Comparison of ENCODE assay signal across 9 mouse cellular contexts in the genomic region with DNA sequence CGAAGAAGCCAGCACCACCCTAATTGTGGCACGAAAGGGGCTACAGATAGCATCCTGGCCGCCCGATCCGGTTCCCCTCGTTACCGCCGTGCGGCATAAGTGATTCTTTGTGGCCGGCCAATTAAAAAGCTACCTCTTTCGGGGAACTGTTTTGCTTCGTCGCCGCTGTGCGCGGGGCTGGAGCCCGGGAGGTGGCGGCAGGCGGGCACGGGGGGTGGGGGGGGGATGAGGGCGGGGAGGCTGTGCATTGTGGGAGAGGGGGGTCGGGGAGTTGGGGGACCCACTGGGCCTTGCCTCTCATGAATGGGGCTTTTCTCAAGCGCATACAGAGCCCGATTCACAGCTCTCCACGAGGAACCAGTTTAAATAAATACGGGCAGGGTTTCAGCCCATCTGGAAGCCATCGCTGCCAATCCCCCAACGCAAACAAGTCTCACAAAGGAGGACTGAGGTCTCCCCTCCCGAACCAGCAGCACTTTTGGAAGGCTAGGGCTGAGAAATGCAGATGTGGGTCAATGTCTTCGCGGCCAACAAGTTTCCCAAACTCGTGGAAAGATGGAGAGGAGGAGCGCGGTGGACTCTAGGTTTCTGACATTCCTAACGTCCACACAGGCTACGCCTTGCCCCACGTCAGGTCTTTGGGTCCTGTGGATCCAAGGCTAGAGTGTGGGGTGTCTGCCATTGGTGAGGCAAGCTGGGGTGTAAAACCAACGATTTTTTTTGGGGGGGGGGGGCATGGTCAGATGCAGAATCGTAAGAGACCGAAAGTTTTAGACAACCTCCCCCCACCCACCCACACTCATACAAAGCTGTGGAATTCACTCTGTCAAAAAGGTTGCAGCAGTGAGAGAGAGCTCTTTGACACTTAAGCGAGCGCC. TPM values are rescaled to one million over a fixed set of nuclear protein-coding genes. Genes with fewer than 3 reads are reported as not detected.
DNase-seq lines count a peak whose midpoint lies in the region; ATAC-seq lines count a peak whose summit lies in the region.
"Had no signal": no experiment of that assay in that cellular context is flagged by ENCODE, and none has a peak within 500 bp of the region (broad histone marks: within the 10 kb centered on the region; RNA-seq: fewer than 3 reads in every experiment).

No protein-coding gene starts in this region.

- H3K4me2 ChIP-seq in hindbrain, embryonic 11.5 days (replicated peaks; ENCODE audit: low read depth, low read length): peak overlapping the region; percentile 53
- peak overlapping the region; percentile 14; the same call in 1 of the 2 replicates for H3K4me2 ChIP-seq in liver, embryonic 13.5 days

- H3K27me3 ChIP-seq in heart, embryonic 10.5 days (ENCODE audit: insufficient read depth, poor library complexity, severe bottlenecking): peaks cover 70% of the 10 kb centered on the region
- H3K27me3 ChIP-seq in hindbrain, embryonic 11.5 days (ENCODE audit: control insufficient read depth, insufficient read depth, low read length): peaks cover 2% of the 10 kb centered on the region; the same call in 1 of the 2 replicates
- peaks cover 100% of the 10 kb centered on the region for H3K27me3 ChIP-seq in liver, embryonic 13.5 days

- H3K4me3 ChIP-seq in heart, embryonic 10.5 days: peak overlapping the region; percentile 72
- peak overlapping the region; percentile 23 for H3K4me3 ChIP-seq in brown adipose tissue, adult 24 weeks (ENCODE audit: insufficient read depth, low read depth, low read length)
- peak overlapping the region; percentile 42 for H3K4me3 ChIP-seq in hindbrain, embryonic 11.5 days (ENCODE audit: low read depth, low read length)
- H3K4me3 ChIP-seq in liver, embryonic 13.5 days (replicated peaks): peak overlapping the region; percentile 13; the same call in 1 of the 2 replicates

- peaks cover 23% of the 10 kb centered on the region for H3K36me3 ChIP-seq in heart, embryonic 10.5 days
- H3K36me3 ChIP-seq in hindbrain, embryonic 11.5 days (ENCODE audit: control insufficient read depth, insufficient read depth, low read length): no peaks in the 10 kb centered on the region
- no peaks in the 10 kb centered on the region for H3K36me3 ChIP-seq in liver, embryonic 13.5 days

- peaks cover 66% of the 10 kb centered on the region for H3K4me1 ChIP-seq in heart, embryonic 10.5 days
- H3K4me1 ChIP-seq in brown adipose tissue, adult 24 weeks (ENCODE audit: control insufficient read depth, insufficient read depth, insufficient read length, low read length): peaks cover 15% of the 10 kb centered on the region; the same call in 1 of the 2 replicates
- H3K4me1 ChIP-seq in hindbrain, embryonic 11.5 days (replicated peaks; ENCODE audit: control insufficient read depth, insufficient read depth, low read length): peaks cover 16% of the 10 kb centered on the region
- H3K4me1 ChIP-seq in liver, embryonic 13.5 days (replicated peaks): peaks cover 13% of the 10 kb centered on the region

- WGBS in heart, embryonic 10.5 days: 1% methylated on average over 41 of the region's 42 CpGs
- WGBS in hindbrain, embryonic 11.5 days: under 1% methylated on average over 40 of the region's 42 CpGs
- WGBS in liver, embryonic 13.5 days (ENCODE audit: insufficient replicate concordance): 1% methylated on average over 42 of the region's 42 CpGs

- peak; percentile 58 for ATAC-seq in hindbrain, embryonic 11.5 days (ENCODE audit: low FRiP score)
- no peak for ATAC-seq in liver, embryonic 13.5 days (ENCODE audit: low read depth)
- ATAC-seq in inflammation-experienced regulatory T-cells, adult 6 months: no peak

- H3K9ac ChIP-seq in hindbrain, embryonic 11.5 days (ENCODE audit: low read depth, low read length): peak overlapping the region; percentile 81
- no peak overlapping the region for H3K9ac ChIP-seq in liver, embryonic 13.5 days

- H3K9me3 ChIP-seq in heart, embryonic 10.5 days: no peaks in the 10 kb centered on the region
- no peaks in the 10 kb centered on the region for H3K9me3 ChIP-seq in hindbrain, embryonic 11.5 days (ENCODE audit: control insufficient read depth, low read length)
- H3K9me3 ChIP-seq in liver, embryonic 13.5 days (replicated peaks): no peaks in the 10 kb centered on the region

- no peak for DNase-seq in heart, embryonic 10.5 days (ENCODE audit: low spot score)
- DNase-seq in heart, postnatal 4 days: no peak
- DNase-seq in hindbrain, embryonic 11.5 days (ENCODE audit: low spot score): peak; percentile 74
- DNase-seq in liver, embryonic 13.5 days: no peak
- peak; percentile 34 for DNase-seq in yolk sac, embryonic 10.5 days (ENCODE audit: low spot score)
- no peak for DNase-seq in adrenal gland, postnatal 36 days

- H3K27ac ChIP-seq in heart, embryonic 10.5 days: peak overlapping the region; percentile 90
- no peak overlapping the region for H3K27ac ChIP-seq in brown adipose tissue, adult 24 weeks (replicated peaks; ENCODE audit: low read depth, low read length)
- peak overlapping the region; percentile 91 for H3K27ac ChIP-seq in hindbrain, embryonic 11.5 days (ENCODE audit: low read depth, low read length)
- no peak overlapping the region for H3K27ac ChIP-seq in liver, embryonic 13.5 days

RNA-seq across cellular contexts. Expression of gene Col2a1, which starts 2.1 kb away (rescaled TPM):
- polyA plus RNA-seq in heart, embryonic 10.5 days (2016; fragmentation: Nextera tagmentation; extraction: Ambion mirVana): 131 and 160 TPM in 2 replicates
- total RNA-seq in heart, postnatal 4 days (2021): 1 to 10 TPM; 1.1 to 1.3 TPM
- polyA plus RNA-seq in brown adipose tissue, adult 24 weeks (2012; ENCODE audit: insufficient read depth, insufficient read length, missing spikeins): not detected in 2 replicates
- 128 and 132 TPM in 2 replicates for polyA plus RNA-seq in hindbrain, embryonic 11.5 days (2014; fragmentation: Nextera tagmentation; extraction: Ambion mirVana)
- polyA plus RNA-seq in liver, embryonic 13.5 days (2015; fragmentation: Nextera tagmentation; extraction: Ambion mirVana): 0.27 and 0.28 TPM in 2 replicates
- total RNA-seq in adrenal gland, postnatal 36 days (2021): not detected
- not detected for polyA plus RNA-seq in inflammation-experienced regulatory T-cells, adult 6 months (2017; shearing (Covaris generic))
- total RNA-seq: neutrophil, adult 5-6 weeks had no signal

RNA-seq across cellular contexts. Expression of gene Tmem106c, which starts 38.4 kb away (rescaled TPM):
- 32.0 and 33.5 TPM in 2 replicates for polyA plus RNA-seq in heart, embryonic 10.5 days (2016; fragmentation: Nextera tagmentation; extraction: Ambion mirVana)
- 10 to 100 TPM; 20.5 to 20.6 TPM for total RNA-seq in heart, postnatal 4 days (2021)
- 19.7 and 33.2 TPM in 2 replicates for polyA plus RNA-seq in brown adipose tissue, adult 24 weeks (2012; ENCODE audit: insufficient read depth, insufficient read length, missing spikeins)
- polyA plus RNA-seq in hindbrain, embryonic 11.5 days (2014; fragmentation: Nextera tagmentation; extraction: Ambion mirVana): 52.0 and 59.9 TPM in 2 replicates
- 14.8 and 15.8 TPM in 2 replicates for polyA plus RNA-seq in liver, embryonic 13.5 days (2015; fragmentation: Nextera tagmentation; extraction: Ambion mirVana)
- total RNA-seq in adrenal gland, postnatal 36 days (2021): 10 to 100 TPM; 50.6 to 61.7 TPM
- polyA plus RNA-seq in inflammation-experienced regulatory T-cells, adult 6 months (2017; shearing (Covaris generic)): 10 to 100 TPM; 18.8 to 32.3 (median 28.5) TPM

Comparison
In these comparisons a context has a peak if more than half of its experiments do, and no peak if none do; other contexts are left out.
1. DNase-seq: peak in hindbrain, embryonic 11.5 days (single experiment) and yolk sac, embryonic 10.5 days (single experiment); none in heart, embryonic 10.5 days (single experiment), heart, postnatal 4 days (single experiment), liver, embryonic 13.5 days (single experiment) and adrenal gland, postnatal 36 days (0 of 2).
2. H3K27ac ChIP-seq: peak in heart, embryonic 10.5 days (single experiment) and hindbrain, embryonic 11.5 days (single experiment); none in brown adipose tissue, adult 24 weeks (single experiment) and liver, embryonic 13.5 days (single experiment).
3. H3K4me3 ChIP-seq: peak in every context shown above with its lines; median percentile 72 in heart, embryonic 10.5 days; 42 in hindbrain, embryonic 11.5 days; 23 in brown adipose tissue, adult 24 weeks; 13 in liver, embryonic 13.5 days.
4. RNA of gene Col2a1, which starts 2.1 kb away (polyA plus RNA-seq): 131 to 160 TPM in heart, embryonic 10.5 days and 128 to 132 TPM in hindbrain, embryonic 11.5 days; 0.27 to 0.28 TPM in liver, embryonic 13.5 days, not detected in brown adipose tissue, adult 24 weeks and not detected in inflammation-experienced regulatory T-cells, adult 6 months; every median in the first group is over 100 times any median in the second.